In the genomic region with DNA sequence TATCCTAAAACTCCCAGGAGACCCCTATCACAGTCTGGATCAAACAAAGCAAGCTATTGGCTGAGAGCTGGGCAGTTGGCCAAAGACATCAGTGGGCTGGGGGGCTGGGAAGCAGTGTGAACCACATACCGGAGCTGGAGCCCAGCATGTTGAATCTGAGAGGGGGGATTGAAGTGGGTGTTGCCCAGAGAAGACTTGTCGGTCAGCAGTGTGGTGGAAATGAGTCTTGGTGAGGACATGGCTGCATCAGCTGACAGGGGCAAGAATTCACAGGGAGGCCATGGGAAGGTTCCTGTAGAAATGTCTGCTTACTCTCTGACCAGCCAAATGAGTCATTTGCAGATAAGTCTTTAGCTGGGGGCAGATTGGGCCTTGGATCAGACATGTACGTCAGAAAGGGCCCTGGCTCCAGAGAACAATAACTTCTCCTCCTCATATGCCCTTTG, we compare ENCODE assay signal across 10 mouse cellular contexts.
A peak's percentile ranks its signal among the peaks of the same experiment; 100 is the strongest.
DNase-seq lines count a peak whose midpoint lies in the region; ATAC-seq lines count a peak whose summit lies in the region.
"Had no signal": no experiment of that assay in that cellular context is flagged by ENCODE, and none has a peak within 500 bp of the region (broad histone marks: within the 10 kb centered on the region; RNA-seq: fewer than 3 reads in every experiment).

No protein-coding gene starts in this region.

- no peak overlapping the region for H3K9ac ChIP-seq in midbrain, embryonic 11.5 days (ENCODE audit: low read length)
- H3K9ac ChIP-seq in heart, embryonic 13.5 days = no peak overlapping the region
- no peak overlapping the region for H3K9ac ChIP-seq in neural tube, embryonic 13.5 days
- H3K9ac ChIP-seq: midbrain, embryonic 12.5 days had no signal

- no peaks in the 10 kb centered on the region for H3K36me3 ChIP-seq in midbrain, embryonic 11.5 days (ENCODE audit: control insufficient read depth, insufficient read depth, low read length)
- H3K36me3 ChIP-seq in midbrain, embryonic 10.5 days = no peaks in the 10 kb centered on the region
- no peaks in the 10 kb centered on the region for H3K36me3 ChIP-seq in heart, embryonic 13.5 days
- H3K36me3 ChIP-seq in neural tube, embryonic 13.5 days = no peaks in the 10 kb centered on the region
- H3K36me3 ChIP-seq: midbrain, embryonic 12.5 days had no signal

- H3K27me3 ChIP-seq in midbrain, embryonic 11.5 days (ENCODE audit: control insufficient read depth, insufficient read depth, low read length) = no peaks in the 10 kb centered on the region
- H3K27me3 ChIP-seq in midbrain, embryonic 10.5 days (ENCODE audit: low read depth, poor library complexity, severe bottlenecking) = no peaks in the 10 kb centered on the region
- H3K27me3 ChIP-seq in heart, embryonic 13.5 days (replicated peaks) = no peaks in the 10 kb centered on the region
- H3K27me3 ChIP-seq in neural tube, embryonic 13.5 days = no peaks in the 10 kb centered on the region
- H3K27me3 ChIP-seq: midbrain, embryonic 12.5 days had no signal

- peak; percentile 38 to 53 for DNase-seq in cerebellum, postnatal 10 days
- DNase-seq in cerebellum, postnatal 25 days = no peak
- no peak for DNase-seq in midbrain, embryonic 11.5 days (ENCODE audit: low spot score, missing footprints)
- DNase-seq in midbrain, embryonic 10.5 days (ENCODE audit: low spot score) = no peak
- no peak for DNase-seq in layer of hippocampus, adult 11-12 months (ENCODE audit: low spot score)
- no peak for DNase-seq in MN1 (ENCODE audit: low spot score)
- DNase-seq: kidney, adult 8-10 months had no signal

- no peaks in the 10 kb centered on the region for H3K9me3 ChIP-seq in midbrain, embryonic 11.5 days (ENCODE audit: control insufficient read depth, low read length)
- H3K9me3 ChIP-seq in midbrain, embryonic 10.5 days (replicated peaks) = no peaks in the 10 kb centered on the region
- H3K9me3 ChIP-seq in heart, embryonic 13.5 days = no peaks in the 10 kb centered on the region
- H3K9me3 ChIP-seq in neural tube, embryonic 13.5 days = no peaks in the 10 kb centered on the region
- H3K9me3 ChIP-seq: midbrain, embryonic 12.5 days had no signal

- peak; percentile 27; the same call in 1 of the 2 replicates for ATAC-seq in midbrain, embryonic 11.5 days (ENCODE audit: low FRiP score)
- ATAC-seq in heart, embryonic 13.5 days (ENCODE audit: extremely low read depth, insufficient number of reproducible peaks, low FRiP score, low TSS enrichment) = peak; percentile 61; the same call in 1 of the 2 replicates
- ATAC-seq in neural tube, embryonic 13.5 days (ENCODE audit: low read depth) = peak; percentile 84

- no peak overlapping the region for H3K4me3 ChIP-seq in midbrain, embryonic 11.5 days (ENCODE audit: low read depth, low read length)
- H3K4me3 ChIP-seq in midbrain, embryonic 10.5 days = no peak overlapping the region
- H3K4me3 ChIP-seq in heart, embryonic 13.5 days = no peak overlapping the region
- H3K4me3 ChIP-seq in neural tube, embryonic 13.5 days = no peak overlapping the region
- H3K4me3 ChIP-seq: midbrain, embryonic 12.5 days had no signal

- H3K4me2 ChIP-seq in midbrain, embryonic 11.5 days = no peak overlapping the region
- 0 out of 2 replicates have a peak overlapping the region, but pooled peaks have one; percentile 1 for H3K4me2 ChIP-seq in heart, embryonic 13.5 days
- H3K4me2 ChIP-seq in neural tube, embryonic 13.5 days = no peak overlapping the region
- H3K4me2 ChIP-seq: midbrain, embryonic 12.5 days had no signal

- no peaks in the 10 kb centered on the region for H3K4me1 ChIP-seq in midbrain, embryonic 11.5 days (ENCODE audit: control insufficient read depth, insufficient read depth, low read length)
- peaks cover 9% of the 10 kb centered on the region; the same call in 1 of the 2 replicates for H3K4me1 ChIP-seq in midbrain, embryonic 10.5 days
- H3K4me1 ChIP-seq in heart, embryonic 13.5 days = peaks cover 26% of the 10 kb centered on the region
- peaks cover 19% of the 10 kb centered on the region for H3K4me1 ChIP-seq in neural tube, embryonic 13.5 days (replicated peaks)

- H3K27ac ChIP-seq in midbrain, embryonic 11.5 days (ENCODE audit: low read depth, low read length) = no peak overlapping the region
- no peak overlapping the region for H3K27ac ChIP-seq in midbrain, embryonic 10.5 days (replicated peaks)
- peak overlapping the region; percentile 44 for H3K27ac ChIP-seq in heart, embryonic 13.5 days (replicated peaks)
- H3K27ac ChIP-seq in neural tube, embryonic 13.5 days (replicated peaks) = no peak overlapping the region
- H3K27ac ChIP-seq: midbrain, embryonic 12.5 days had no signal

- WGBS in midbrain, embryonic 11.5 days = 58% methylated on average over 3 of the region's 3 CpGs
- WGBS in midbrain, embryonic 10.5 days = 61% methylated on average over 3 of the region's 3 CpGs
- 4% methylated on average over 3 of the region's 3 CpGs for WGBS in heart, embryonic 13.5 days
- WGBS in neural tube, embryonic 13.5 days = 43% methylated on average over 3 of the region's 3 CpGs

Comparison
In these comparisons a context has a peak if more than half of its experiments do, and no peak if none do; other contexts are left out.
1. DNase-seq: peak in cerebellum, postnatal 10 days (2 of 2); none in cerebellum, postnatal 25 days (0 of 2), midbrain, embryonic 11.5 days (single experiment), midbrain, embryonic 10.5 days (single experiment), layer of hippocampus, adult 11-12 months (single experiment) and MN1 (single experiment).
2. ATAC-seq: peak in every context shown above with its lines; median percentile 84 in neural tube, embryonic 13.5 days; 61 in heart, embryonic 13.5 days; 27 in midbrain, embryonic 11.5 days.